Mouse (Mus musculus) MEL (cell line): ENCODE measurements around the gene Ugt1a9. TPM values are rescaled to one million over a fixed set of nuclear protein-coding genes. Genes with fewer than 3 reads are reported as not detected.

Experiments used
- DNase-seq: peaks from one replicate; pipeline ENCODE4 v3.0.0; 2011; ENCODE audit warnings: low read depth, low spot score
- H3K27ac ChIP-seq: 2 replicates; pipeline ENCODE4 v1.5.1; 2012; ENCODE audit warnings: low read depth, mild to moderate bottlenecking, control low read depth, low read length, moderate library complexity; ENCODE audit not compliant: control insufficient read depth
- H3K27me3 ChIP-seq, 2 experiments: fragments of 150-350 bp in 1 of 2; sonication (generic) in 1 of 2; 2 replicates each; pipeline ENCODE4 v1.6.1; 2012; ENCODE audit warnings: low read length in 2 of 2, mild to moderate bottlenecking in 2 of 2, improper control_type of control experiment in 1 of 2, moderate library complexity in 1 of 2; ENCODE audit not compliant: insufficient read depth in 2 of 2, control insufficient read depth in 1 of 2
- H3K36me3 ChIP-seq, 2 experiments: 2 replicates each; pipeline ENCODE4 v1.6.1; 2012 to 2014; ENCODE audit warnings: low read length in 2 of 2, improper control_type of control experiment in 1 of 2, inconsistent platforms in 1 of 2, mild to moderate bottlenecking in 1 of 2; ENCODE audit not compliant: insufficient read depth in 2 of 2, control insufficient read depth in 1 of 2
- H3K4me1 ChIP-seq, 2 experiments: fragments of 150-350 bp in 1 of 2; sonication (generic) in 1 of 2; 2 replicates each; pipeline ENCODE4 v1.6.1; 2012; ENCODE audit warnings: low read length in 2 of 2, improper control_type of control experiment in 1 of 2, mild to moderate bottlenecking in 1 of 2; ENCODE audit not compliant: insufficient read depth in 2 of 2, control insufficient read depth in 1 of 2
- H3K4me3 ChIP-seq, 2 experiments: fragments of 150-350 bp in 1 of 2; sonication (generic) in 1 of 2; 2 replicates each; pipeline ENCODE4 v1.5.1; 2012; ENCODE audit warnings: low read depth in 2 of 2, low read length in 2 of 2, mild to moderate bottlenecking in 2 of 2, moderate library complexity in 2 of 2, control low read depth in 1 of 2, improper control_type of control experiment in 1 of 2; ENCODE audit not compliant: control insufficient read depth in 1 of 2, insufficient read depth in 1 of 2
- H3K79me2 ChIP-seq: 2 replicates; pipeline ENCODE4 v1.6.1; 2012; ENCODE audit warnings: mild to moderate bottlenecking, low read length, moderate library complexity; ENCODE audit not compliant: control insufficient read depth, poor library complexity, insufficient read depth
- H3K9ac ChIP-seq: 2 replicates; pipeline ENCODE4 v1.6.1; 2012; ENCODE audit warnings: low read depth, mild to moderate bottlenecking, control low read depth, low read length, moderate library complexity; ENCODE audit not compliant: control insufficient read depth, poor library complexity, severe bottlenecking
- H3K9me3 ChIP-seq: fragments of 150-350 bp; sonication (generic); replicated peaks from 2 replicates; pipeline ENCODE4 v1.6.1; 2012; ENCODE audit warnings: mild to moderate bottlenecking, low read length, improper control_type of control experiment, moderate library complexity; ENCODE audit not compliant: insufficient read depth
- BHLHE40 ChIP-seq: IDR thresholded peaks from 2 replicates; pipeline ENCODE4 v1.6.1; 2012; ENCODE audit warnings: low read depth, mild to moderate bottlenecking, inconsistent platforms, low read length, improper control_type of control experiment, borderline replicate concordance
- CHD1 ChIP-seq: IDR thresholded peaks from 2 replicates; pipeline ENCODE4 v1.6.1; 2012; ENCODE audit warnings: low read depth, mild to moderate bottlenecking, inconsistent platforms, low read length, improper control_type of control experiment
- CHD2 ChIP-seq: IDR thresholded peaks from 2 replicates; pipeline ENCODE4 v1.6.1; 2011; ENCODE audit warnings: low read length, improper control_type of control experiment
- E2F4 ChIP-seq: IDR thresholded peaks from 2 replicates; pipeline ENCODE4 v1.6.1; 2011; ENCODE audit warnings: low read depth, low read length, improper control_type of control experiment, borderline replicate concordance
- EP300 ChIP-seq, 2 experiments: IDR thresholded peaks; 2 replicates each; pipeline ENCODE4 v1.6.1; 2011; ENCODE audit warnings: improper control_type of control experiment in 2 of 2, low read length in 2 of 2, low read depth in 1 of 2, mild to moderate bottlenecking in 1 of 2
- ETS1 ChIP-seq: IDR thresholded peaks from 2 replicates; pipeline ENCODE4 v1.6.1; 2012; ENCODE audit warnings: low read depth, mild to moderate bottlenecking, inconsistent platforms, low read length, improper control_type of control experiment, moderate library complexity
- GATA1 ChIP-seq: IDR thresholded peaks from 2 replicates; pipeline ENCODE4 v1.6.1; 2011; ENCODE audit warnings: low read depth, low read length, improper control_type of control experiment
- HCFC1 ChIP-seq: IDR thresholded peaks from 2 replicates; pipeline ENCODE4 v1.6.1; 2012; ENCODE audit warnings: low read depth, mild to moderate bottlenecking, inconsistent platforms, low read length, improper control_type of control experiment, moderate library complexity
- KAT2A ChIP-seq: conservative IDR thresholded peaks from 2 replicates; pipeline ENCODE4 v1.6.1; 2012; ENCODE audit warnings: low read depth, low read length, improper control_type of control experiment, inconsistent platforms
- MAFK ChIP-seq: IDR thresholded peaks from 2 replicates; pipeline ENCODE4 v1.6.1; 2011; ENCODE audit warnings: low read depth, mild to moderate bottlenecking, low read length, improper control_type of control experiment, borderline replicate concordance
- MAX ChIP-seq: IDR thresholded peaks from 2 replicates; pipeline ENCODE4 v1.6.1; 2011; ENCODE audit warnings: low read length, improper control_type of control experiment
- MAZ ChIP-seq: IDR thresholded peaks from 2 replicates; pipeline ENCODE4 v1.6.1; 2012; ENCODE audit warnings: low read depth, mild to moderate bottlenecking, inconsistent platforms, low read length, improper control_type of control experiment
- MEF2A ChIP-seq: IDR thresholded peaks from 2 replicates; pipeline ENCODE4 v1.6.1; 2014; ENCODE audit warnings: low read depth, mild to moderate bottlenecking, inconsistent platforms, low read length, improper control_type of control experiment; ENCODE audit not compliant: poor library complexity, insufficient replicate concordance, severe bottlenecking; ENCODE audit errors: extremely low read depth
- MXI1 ChIP-seq: IDR thresholded peaks from 2 replicates; pipeline ENCODE4 v1.6.1; 2011; ENCODE audit warnings: mild to moderate bottlenecking, low read depth, low read length, improper control_type of control experiment
- MYC ChIP-seq: IDR thresholded peaks from 2 replicates; pipeline ENCODE4 v1.6.1; 2011; ENCODE audit warnings: low read depth, mild to moderate bottlenecking, low read length, improper control_type of control experiment, moderate library complexity
- NELFE ChIP-seq: IDR thresholded peaks from 2 replicates; pipeline ENCODE4 v1.6.1; 2011; ENCODE audit warnings: low read depth, low read length, improper control_type of control experiment
- NRF1 ChIP-seq: IDR thresholded peaks from 2 replicates; pipeline ENCODE4 v1.6.1; 2014; ENCODE audit warnings: low read depth, mild to moderate bottlenecking, inconsistent platforms, low read length, improper control_type of control experiment, moderate library complexity; ENCODE audit not compliant: poor library complexity, insufficient read depth, severe bottlenecking
- POLR2A ChIP-seq, 2 experiments: IDR thresholded peaks; 2 replicates each; pipeline ENCODE4 v1.6.1; 2011 to 2012; ENCODE audit warnings: low read length in 2 of 2, mild to moderate bottlenecking in 2 of 2, control low read depth in 1 of 2, improper control_type of control experiment in 1 of 2, low read depth in 1 of 2, moderate library complexity in 1 of 2; ENCODE audit not compliant: control insufficient read depth in 1 of 2, insufficient read depth in 1 of 2, poor library complexity in 1 of 2
- POLR2AphosphoS2 ChIP-seq: IDR thresholded peaks from 2 replicates; pipeline ENCODE4 v1.6.1; 2011; ENCODE audit warnings: low read length, improper control_type of control experiment
- POLR2AphosphoS5 ChIP-seq: IDR thresholded peaks from 2 replicates; pipeline ENCODE4 v1.6.1; 2012; ENCODE audit warnings: low read depth, borderline replicate concordance, mild to moderate bottlenecking, inconsistent platforms, low read length, moderate library complexity, mixed read lengths
- SIN3A ChIP-seq: IDR thresholded peaks from 2 replicates; pipeline ENCODE4 v1.6.1; 2012; ENCODE audit warnings: low read length, improper control_type of control experiment, inconsistent platforms
- TAL1 ChIP-seq: IDR thresholded peaks from 2 replicates; pipeline ENCODE4 v1.6.1; 2012; ENCODE audit warnings: mild to moderate bottlenecking, inconsistent platforms, low read length, moderate library complexity, mixed read lengths
- TCF12 ChIP-seq: IDR thresholded peaks from 2 replicates; pipeline ENCODE4 v1.6.1; 2014; ENCODE audit warnings: low read depth, mild to moderate bottlenecking, inconsistent platforms, low read length, improper control_type of control experiment, moderate library complexity
- UBTF ChIP-seq: IDR thresholded peaks from 2 replicates; pipeline ENCODE4 v1.6.1; 2012; ENCODE audit warnings: low read depth, mild to moderate bottlenecking, inconsistent platforms, low read length, improper control_type of control experiment, moderate library complexity, borderline replicate concordance; ENCODE audit not compliant: insufficient read depth
- USF1 ChIP-seq: IDR thresholded peaks from 2 replicates; pipeline ENCODE4 v1.6.1; 2014; ENCODE audit warnings: low read depth, mild to moderate bottlenecking, inconsistent platforms, low read length, improper control_type of control experiment, moderate library complexity
- USF2 ChIP-seq, 2 experiments: IDR thresholded peaks; 2 replicates each; pipeline ENCODE4 v1.6.1; 2011 to 2012; ENCODE audit warnings: improper control_type of control experiment in 2 of 2, low read length in 2 of 2, borderline replicate concordance in 1 of 2, inconsistent platforms in 1 of 2, low read depth in 1 of 2, mild to moderate bottlenecking in 1 of 2; ENCODE audit not compliant: insufficient read depth in 1 of 2
- ZKSCAN1 ChIP-seq: IDR thresholded peaks from 2 replicates; pipeline ENCODE4 v1.6.1; 2012; ENCODE audit warnings: low read depth, mild to moderate bottlenecking, inconsistent platforms, low read length, improper control_type of control experiment, moderate library complexity
- ZMIZ1 ChIP-seq: IDR thresholded peaks from 2 replicates; pipeline ENCODE4 v1.6.1; 2012; ENCODE audit warnings: low read depth, mild to moderate bottlenecking, inconsistent platforms, low read length, improper control_type of control experiment, moderate library complexity
- ZNF384 ChIP-seq: IDR thresholded peaks from 2 replicates; pipeline ENCODE4 v1.6.1; 2012; ENCODE audit warnings: low read depth, mild to moderate bottlenecking, inconsistent platforms, low read length, improper control_type of control experiment
- polyA plus RNA-seq, 2 experiments: library from polyadenylated mRNA; stranded (reverse) in 1 of 2; unstranded in 1 of 2; fragments of >175 nt in 1 of 2; fragments of >200 nt in 1 of 2; gene quantifications; 2 replicates each; pipeline versions ENCODE4 v1.2.1 to v1.2.4; 2012; ENCODE audit warnings: low replicate concordance in 2 of 2, low read depth in 1 of 2; ENCODE audit not compliant: insufficient read length in 2 of 2, insufficient read depth in 1 of 2, missing spikeins in 1 of 2
- total RNA-seq: library from RNA; depleted of rRNA; stranded (reverse); fragments of 300-350 nt; gene quantifications from 2 replicates; pipeline ENCODE4 v1.2.3, GENCODE M21; 2012

Ugt1a9 gene
- total and polyA plus RNA-seq, 3 experiments = not detected

GRCm38 (mm10) chr1:88250023-88250422 is 179.4 kb downstream of the Ugt1a9 start:
- Histone ChIP-seq H3K27me3 (no peaks in the 10 kb centered on the region), H3K4me1 (0 out of 4 replicates have a peak, but pooled peaks cover 0 to 3% of the 10 kb centered on the region in 2 experiments), H3K27ac (no peak overlapping the region), H3K9me3 (no peaks in the 10 kb centered on the region), H3K79me2 (no peaks in the 10 kb centered on the region), H3K36me3 (no peaks in the 10 kb centered on the region), H3K4me3 (no peak overlapping the region), H3K9ac (no peak overlapping the region)
- no peak for TF ChIP-seq ETS1
- no peak for TF ChIP-seq GATA1
- no peak for TF ChIP-seq MAFK
- TF ChIP-seq UBTF = no peak
- no peak for TF ChIP-seq MXI1
- TF ChIP-seq POLR2AphosphoS5 = no peak
- no peak for TF ChIP-seq HCFC1
- TF ChIP-seq POLR2AphosphoS2 = no peak
- no peak for TF ChIP-seq USF1
- no peak for TF ChIP-seq CHD2
- no peak for TF ChIP-seq E2F4
- TF ChIP-seq ZNF384 = no peak
- no peak for TF ChIP-seq MYC
- TF ChIP-seq POLR2A (IDR thresholded peaks at IDR 0.05; ENCODE audit: control insufficient read depth in 1 of 2, insufficient read depth in 1 of 2, low read depth in 1 of 2, low read length in 2 of 2, poor library complexity in 1 of 2) = no peak
- no peak for TF ChIP-seq ZKSCAN1
- TF ChIP-seq TCF12 = no peak
- no peak for TF ChIP-seq SIN3A
- no peak for TF ChIP-seq USF2 (IDR thresholded peaks at IDR 0.05; ENCODE audit: borderline replicate concordance in 1 of 2, insufficient read depth in 1 of 2, low read depth in 1 of 2, low read length in 2 of 2)
- TF ChIP-seq CHD1 = no peak
- TF ChIP-seq, all 39 proteins: peak for 0
- DNase-seq = no peak

GRCm38 (mm10) chr1:88253106-88253505 is 182.5 kb downstream of the Ugt1a9 start:
- TF ChIP-seq MAX (no peak), NELFE (no peak), MYC (no peak), NRF1 (no peak), ZMIZ1 (no peak), EP300 (IDR thresholded peaks at IDR 0.05; ENCODE audit: low read depth in 1 of 2, low read length in 2 of 2) (no peak), TAL1 (no peak), MAFK (no peak), MEF2A (no peak), BHLHE40 (no peak), MAZ (no peak), CHD1 (no peak), KAT2A (no peak)
- H3K9me3 ChIP-seq = no peaks in the 10 kb centered on the region

More at GRCm38 (mm10) chr1:88253106-88253505, 182.5 kb downstream of the Ugt1a9 start:
- H3K4me3 ChIP-seq = no peak overlapping the region
- no peak for DNase-seq
- H3K36me3 ChIP-seq = no peaks in the 10 kb centered on the region
- H3K4me1 ChIP-seq = 0 out of 4 replicates have a peak, but pooled peaks cover 0 to 3% of the 10 kb centered on the region in 2 experiments
- H3K9ac ChIP-seq = no peak overlapping the region
- no peaks in the 10 kb centered on the region for H3K79me2 ChIP-seq
- H3K27me3 ChIP-seq = no peaks in the 10 kb centered on the region
- no peak overlapping the region for H3K27ac ChIP-seq
